10 mouse cellular contexts compared by ENCODE assay signal in the genomic region with DNA sequence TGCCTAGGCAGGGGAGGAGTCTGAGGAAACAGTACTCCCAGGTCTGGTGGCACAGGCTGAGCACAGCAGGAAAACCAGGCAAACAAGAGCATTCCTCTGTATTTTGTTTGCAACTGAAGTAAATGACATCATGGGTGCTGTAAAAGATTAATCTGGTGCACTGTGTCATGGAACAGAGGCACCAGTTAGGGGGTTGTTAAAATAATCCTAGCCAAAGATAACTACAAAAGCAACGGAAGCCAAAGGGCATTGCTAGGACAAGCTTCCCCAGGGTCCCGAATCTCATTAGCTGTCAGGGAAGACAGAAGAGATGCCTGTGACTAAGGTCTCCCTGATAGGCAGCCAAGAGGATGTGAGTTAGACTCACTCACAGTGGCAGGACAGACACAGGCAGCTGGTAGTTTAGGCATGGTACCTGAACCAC. TPM values are rescaled to one million over a fixed set of nuclear protein-coding genes. Genes with fewer than 3 reads are reported as not detected.
DNase-seq lines count a peak whose midpoint lies in the region; ATAC-seq and TF ChIP-seq lines count a peak whose summit lies in the region.
"Had no signal": no experiment of that assay in that cellular context is flagged by ENCODE, and none has a peak within 500 bp of the region (broad histone marks: within the 10 kb centered on the region; RNA-seq: fewer than 3 reads in every experiment).

No protein-coding gene starts in this region.

- ATAC-seq in heart, postnatal 0 days (ENCODE audit: insufficient read depth, low read depth): peak; percentile 31
- no peak for ATAC-seq in CD4-positive, CD25-positive, alpha-beta regulatory T cell, adult 4 months
- ATAC-seq: activated CD4-positive, CD25-positive, alpha-beta regulatory T cell, adult 4 months had no signal

- DNase-seq in embryo, embryonic 10 days (ENCODE audit: low spot score): peak; percentile 41
- DNase-seq in embryo, embryonic 9.5 days (ENCODE audit: extremely low spot score): no peak
- DNase-seq in Muller cell, postnatal 12 days (ENCODE audit: inconsistent ontology term): peak; percentile 74
- DNase-seq in heart, postnatal 0 days (ENCODE audit: low spot score): peak; percentile 79
- DNase-seq in kidney, postnatal 36 days: peak; percentile 66 to 91
- no peak for DNase-seq in layer of hippocampus, postnatal 10 days (ENCODE audit: low spot score in 2 of 2)
- no peak for DNase-seq in T-cell, adult 2 months (ENCODE audit: low spot score)

- no peaks in the 10 kb centered on the region for H3K27me3 ChIP-seq in heart, postnatal 0 days (ENCODE audit: control insufficient read depth, insufficient read depth, low read length)

- no peaks in the 10 kb centered on the region for H3K9me3 ChIP-seq in heart, postnatal 0 days (replicated peaks; ENCODE audit: control insufficient read depth, low read length)

- WGBS in heart, postnatal 0 days: 3% methylated on average over 2 of the region's 2 CpGs

- no peak for TF ChIP-seq CTCF in heart, postnatal 0 days (IDR thresholded peaks at IDR 0.05; ENCODE audit: low read depth)

- H3K4me3 ChIP-seq in heart, postnatal 0 days (ENCODE audit: low read depth, low read length): no peak overlapping the region
- H3K4me3 ChIP-seq: layer of hippocampus, adult 2 months had no signal

- H3K4me2 ChIP-seq in heart, postnatal 0 days (ENCODE audit: low read depth, low read length): no peak overlapping the region

- no peaks in the 10 kb centered on the region for H3K36me3 ChIP-seq in heart, postnatal 0 days (replicated peaks; ENCODE audit: control insufficient read depth, insufficient read depth, low read length)

- H3K4me1 ChIP-seq in heart, postnatal 0 days (ENCODE audit: control insufficient read depth, insufficient read depth): peaks cover 49% of the 10 kb centered on the region

- peak overlapping the region; percentile 90 for H3K27ac ChIP-seq in heart, postnatal 0 days (ENCODE audit: low read depth)
- H3K27ac ChIP-seq: layer of hippocampus, adult 2 months had no signal

- no peak overlapping the region for H3K9ac ChIP-seq in heart, postnatal 0 days (replicated peaks; ENCODE audit: low read depth, low read length)

- no peak for TF ChIP-seq EP300 in heart, postnatal 0 days (IDR thresholded peaks at IDR 0.05; ENCODE audit: low read depth)

RNA-seq across cellular contexts. Expression of gene Hint1, which starts 14.9 kb away (rescaled TPM):
- 704 and 779 TPM in 2 replicates for total RNA-seq in heart, postnatal 0 days (2014; rRNA removed; ENCODE audit: low replicate concordance)
- 923 and 965 TPM in 2 replicates for polyA plus RNA-seq in heart, postnatal 0 days (2015; fragmentation: Nextera tagmentation; extraction: Ambion mirVana)
- 100 to 1,000 TPM; 341 to 384 TPM for total RNA-seq in layer of hippocampus, postnatal 10 days (2021)
- 100 to 1,000 TPM; 375 to 447 TPM for polyA plus RNA-seq in CD4-positive, CD25-positive, alpha-beta regulatory T cell, adult 4 months (2017; shearing (Covaris generic))

RNA-seq across cellular contexts. Expression of gene Lyrm7, which starts 20.3 kb away (rescaled TPM):
- total RNA-seq in heart, postnatal 0 days (2014; rRNA removed; ENCODE audit: low replicate concordance): 4.5 and 6.3 TPM in 2 replicates
- polyA plus RNA-seq in heart, postnatal 0 days (2015; fragmentation: Nextera tagmentation; extraction: Ambion mirVana): 19.2 and 20.2 TPM in 2 replicates
- total RNA-seq in layer of hippocampus, postnatal 10 days (2021): 10 to 100 TPM; 21.2 to 24.5 TPM
- 1 to 10 TPM; 3.4 to 8.4 TPM for polyA plus RNA-seq in CD4-positive, CD25-positive, alpha-beta regulatory T cell, adult 4 months (2017; shearing (Covaris generic))

RNA-seq across cellular contexts. Expression of gene Gpx3, which starts 21.2 kb away (rescaled TPM):
- total RNA-seq in heart, postnatal 0 days (2014; rRNA removed; ENCODE audit: low replicate concordance): 114 and 243 TPM in 2 replicates
- 788 and 904 TPM in 2 replicates for polyA plus RNA-seq in heart, postnatal 0 days (2015; fragmentation: Nextera tagmentation; extraction: Ambion mirVana)
- 1 to 10 TPM; 7.0 to 7.1 TPM for total RNA-seq in layer of hippocampus, postnatal 10 days (2021)
- 1 to 10 TPM; 1.2 to 1.3 TPM for polyA plus RNA-seq in CD4-positive, CD25-positive, alpha-beta regulatory T cell, adult 4 months (2017; shearing (Covaris generic))

Comparison
In these comparisons a context has a peak if more than half of its experiments do, and no peak if none do; other contexts are left out.
1. DNase-seq: peak in embryo, embryonic 10 days (single experiment), Muller cell, postnatal 12 days (single experiment), heart, postnatal 0 days (single experiment) and kidney, postnatal 36 days (2 of 2); none in embryo, embryonic 9.5 days (single experiment), layer of hippocampus, postnatal 10 days (0 of 2) and T-cell, adult 2 months (single experiment).
2. RNA of gene Gpx3, which starts 21.2 kb away (total RNA-seq): 114 to 243 TPM in heart, postnatal 0 days; 7.0 to 7.1 TPM in layer of hippocampus, postnatal 10 days; every median in the first group is over 10 times any median in the second.